In genomic region chr10:127750136-127750777, GRCm38 (mm10) we compare ENCODE assay signal across 8 mouse cellular contexts. TPM values are rescaled to one million over a fixed set of nuclear protein-coding genes. Genes with fewer than 3 reads are reported as not detected.
A peak's percentile ranks its signal among the peaks of the same experiment; 100 is the strongest.
DNase-seq lines count a peak whose midpoint lies in the region; ATAC-seq lines count a peak whose summit lies in the region.

No protein-coding gene starts in this region.

- no peak for ATAC-seq in heart, embryonic 15.5 days (replicated peaks; ENCODE audit: insufficient number of reproducible peaks, insufficient read depth, low FRiP score, low read depth)
- ATAC-seq in liver, embryonic 16.5 days (ENCODE audit: low read depth), result no peak

- no peaks in the 10 kb centered on the region for H3K27me3 ChIP-seq in heart, embryonic 10.5 days (ENCODE audit: insufficient read depth, poor library complexity, severe bottlenecking)
- H3K27me3 ChIP-seq in heart, embryonic 15.5 days, result no peaks in the 10 kb centered on the region
- H3K27me3 ChIP-seq in liver, embryonic 16.5 days (ENCODE audit: control insufficient read depth, insufficient read depth, low read depth, low read length), result no peaks in the 10 kb centered on the region

- peaks cover 34% of the 10 kb centered on the region for H3K4me1 ChIP-seq in heart, embryonic 10.5 days
- H3K4me1 ChIP-seq in heart, embryonic 15.5 days (replicated peaks), result peaks cover 29% of the 10 kb centered on the region
- peaks cover 8% of the 10 kb centered on the region for H3K4me1 ChIP-seq in liver, embryonic 16.5 days (ENCODE audit: control insufficient read depth, low read depth, low read length)

- peak overlapping the region; percentile 66 for H3K4me2 ChIP-seq in heart, embryonic 15.5 days
- 0 out of 2 replicates have a peak overlapping the region, but pooled peaks have one; percentile 26 for H3K4me2 ChIP-seq in liver, embryonic 16.5 days (ENCODE audit: low read depth, low read length)

- WGBS in heart, embryonic 10.5 days, result 44% methylated on average over 24 of the region's 24 CpGs
- 42% methylated on average over 24 of the region's 24 CpGs for WGBS in heart, embryonic 15.5 days
- 57% methylated on average over 24 of the region's 24 CpGs for WGBS in liver, embryonic 16.5 days (ENCODE audit: insufficient replicate concordance)

- H3K27ac ChIP-seq in heart, embryonic 10.5 days, result peak overlapping the region; percentile 72
- H3K27ac ChIP-seq in heart, embryonic 15.5 days, result peak overlapping the region; percentile 63
- H3K27ac ChIP-seq in liver, embryonic 16.5 days (ENCODE audit: low read length), result peak overlapping the region; percentile 73

- intact Hi-C loops in heart, postnatal 14 days (cut with DNase I), result no loop called here

- H3K9me3 ChIP-seq in heart, embryonic 10.5 days, result no peaks in the 10 kb centered on the region
- H3K9me3 ChIP-seq in heart, embryonic 15.5 days (replicated peaks), result no peaks in the 10 kb centered on the region
- no peaks in the 10 kb centered on the region for H3K9me3 ChIP-seq in liver, embryonic 16.5 days (replicated peaks; ENCODE audit: control insufficient read depth, low read length)

- peak overlapping the region; percentile 58 for H3K4me3 ChIP-seq in heart, embryonic 10.5 days
- H3K4me3 ChIP-seq in heart, embryonic 15.5 days, result peak overlapping the region; percentile 50
- peak overlapping the region; percentile 19 for H3K4me3 ChIP-seq in liver, embryonic 16.5 days (ENCODE audit: low read depth, low read length)

- peak; percentile 71 for DNase-seq in heart, embryonic 10.5 days (ENCODE audit: low spot score)
- no peak for DNase-seq in heart, postnatal 14 days
- DNase-seq in brain, adult 2 months (ENCODE audit: low read depth, low spot score), result peak; percentile 45
- no peak for DNase-seq in left cerebral cortex, adult 8-10 months (ENCODE audit: low spot score in 2 of 2)
- DNase-seq in embryo, embryonic 9.5 days (ENCODE audit: extremely low spot score), result no peak
- no peak for DNase-seq in kidney, postnatal 14 days

- peaks cover 40% of the 10 kb centered on the region for H3K36me3 ChIP-seq in heart, embryonic 10.5 days
- peaks cover 5% of the 10 kb centered on the region; the same call in 1 of the 2 replicates for H3K36me3 ChIP-seq in heart, embryonic 15.5 days
- peaks cover 3% of the 10 kb centered on the region; the same call in 1 of the 2 replicates for H3K36me3 ChIP-seq in liver, embryonic 16.5 days (ENCODE audit: control insufficient read depth, insufficient read depth)

- peak overlapping the region; percentile 40; the same call in 1 of the 2 replicates for H3K9ac ChIP-seq in heart, embryonic 15.5 days
- H3K9ac ChIP-seq in liver, embryonic 16.5 days (ENCODE audit: low read depth, low read length), result no peak overlapping the region

RNA-seq across cellular contexts. Expression of gene Gpr182, which starts 1.3 kb away (rescaled TPM):
- polyA plus RNA-seq in heart, embryonic 10.5 days (2016; fragmentation: Nextera tagmentation; extraction: Ambion mirVana), result 15.2 and 22.1 TPM in 2 replicates
- 1 to 10 TPM; 3.4 to 4.6 TPM for total RNA-seq in heart, postnatal 14 days (2021)
- 14.1 and 16.3 TPM in 2 replicates for polyA plus RNA-seq in heart, embryonic 15.5 days (2015; fragmentation: Nextera tagmentation; extraction: Ambion mirVana)
- polyA plus RNA-seq in liver, embryonic 16.5 days (2015; fragmentation: Nextera tagmentation; extraction: Ambion mirVana), result 13.4 and 15.6 TPM in 2 replicates
- 1 to 10 TPM; 2.0 to 3.1 (median 2.6) TPM for total RNA-seq in left cerebral cortex, adult 8-10 months (2022)

RNA-seq across cellular contexts. Expression of gene Rdh1, which starts 9.3 kb away (rescaled TPM):
- 0.06 and 0.13 TPM in 2 replicates for polyA plus RNA-seq in heart, embryonic 10.5 days (2016; fragmentation: Nextera tagmentation; extraction: Ambion mirVana)
- total RNA-seq in heart, postnatal 14 days (2021), result under 1 TPM in 1 of 2 experiments, not detected in 1; 0.05 TPM
- polyA plus RNA-seq in heart, embryonic 15.5 days (2015; fragmentation: Nextera tagmentation; extraction: Ambion mirVana), result 0.03 and 0.05 TPM in 2 replicates
- polyA plus RNA-seq in liver, embryonic 16.5 days (2015; fragmentation: Nextera tagmentation; extraction: Ambion mirVana), result 0.12 and 0.20 TPM in 2 replicates
- total RNA-seq in left cerebral cortex, adult 8-10 months (2022), result under 1 TPM; 0.13 to 0.30 (median 0.16) TPM

RNA-seq across cellular contexts. Expression of gene Rdh16f1, which starts 9.3 kb away (rescaled TPM):
- polyA plus RNA-seq in heart, embryonic 10.5 days (2016; fragmentation: Nextera tagmentation; extraction: Ambion mirVana), result not detected in 2 replicates
- under 1 TPM; 0.15 to 0.22 TPM for total RNA-seq in heart, postnatal 14 days (2021)
- 0.10 TPM in 1 of 2 replicates, not detected in the other for polyA plus RNA-seq in heart, embryonic 15.5 days (2015; fragmentation: Nextera tagmentation; extraction: Ambion mirVana)
- polyA plus RNA-seq in liver, embryonic 16.5 days (2015; fragmentation: Nextera tagmentation; extraction: Ambion mirVana), result 0.14 and 0.25 TPM in 2 replicates
- total RNA-seq in left cerebral cortex, adult 8-10 months (2022), result 1 to 10 TPM in 1 of 4 experiments, under 1 TPM in 2, not detected in 1; 0.72 to 1.9 (median 0.96) TPM

RNA-seq across cellular contexts. Expression of gene Zbtb39, which starts 10.9 kb away (rescaled TPM):
- 2.4 and 4.9 TPM in 2 replicates for polyA plus RNA-seq in heart, embryonic 10.5 days (2016; fragmentation: Nextera tagmentation; extraction: Ambion mirVana)
- total RNA-seq in heart, postnatal 14 days (2021), result 1 to 10 TPM; 7.5 to 8.3 TPM
- polyA plus RNA-seq in heart, embryonic 15.5 days (2015; fragmentation: Nextera tagmentation; extraction: Ambion mirVana), result 1.6 TPM in 2 replicates
- polyA plus RNA-seq in liver, embryonic 16.5 days (2015; fragmentation: Nextera tagmentation; extraction: Ambion mirVana), result 0.69 and 0.70 TPM in 2 replicates
- 10 to 100 TPM in 2 of 4 experiments, 1 to 10 TPM in 2; 9.9 to 11.4 (median 10.1) TPM for total RNA-seq in left cerebral cortex, adult 8-10 months (2022)

RNA-seq across cellular contexts. Expression of gene Rdh9, which starts 25.9 kb away (rescaled TPM):
- 0.06 and 0.19 TPM in 2 replicates for polyA plus RNA-seq in heart, embryonic 10.5 days (2016; fragmentation: Nextera tagmentation; extraction: Ambion mirVana)
- total RNA-seq in heart, postnatal 14 days (2021), result not detected
- polyA plus RNA-seq in heart, embryonic 15.5 days (2015; fragmentation: Nextera tagmentation; extraction: Ambion mirVana), result 0.11 TPM in 1 of 2 replicates, not detected in the other
- not detected in 2 replicates for polyA plus RNA-seq in liver, embryonic 16.5 days (2015; fragmentation: Nextera tagmentation; extraction: Ambion mirVana)
- total RNA-seq in left cerebral cortex, adult 8-10 months (2022), result 1 to 10 TPM in 1 of 4 experiments, not detected in 3; 1.7 TPM

Comparison
In these comparisons a context has a peak if more than half of its experiments do, and no peak if none do; other contexts are left out.
1. DNase-seq: peak in heart, embryonic 10.5 days (single experiment) and brain, adult 2 months (single experiment); none in heart, postnatal 14 days (0 of 2), left cerebral cortex, adult 8-10 months (0 of 2), embryo, embryonic 9.5 days (single experiment) and kidney, postnatal 14 days (single experiment).
2. Peak in every context shown above with its lines, with median percentiles within 50 percentile points of each other: H3K27ac ChIP-seq and H3K4me3 ChIP-seq.